Mouse (Mus musculus) MEL (cell line): ENCODE results near the gene Mprip.
A peak's percentile ranks its signal among the peaks of the same experiment; 100 is the strongest.

Experiments
- CTCF ChIP-seq, 3 experiments: IDR thresholded peaks in 2 of 3; conservative IDR thresholded peaks in 1 of 3; 2 replicates each; pipeline ENCODE4 v1.5.1; 2011 to 2012; ENCODE audit warnings: low read length in 3 of 3, low read depth in 2 of 3, mild to moderate bottlenecking in 2 of 3, improper control_type of control experiment in 1 of 3, inconsistent platforms in 1 of 3, mixed read lengths in 1 of 3, moderate library complexity in 1 of 3; ENCODE audit not compliant: control insufficient read depth in 1 of 3, insufficient read depth in 1 of 3, poor library complexity in 1 of 3, severe bottlenecking in 1 of 3
- E2F4 ChIP-seq: IDR thresholded peaks from 2 replicates; pipeline ENCODE4 v1.6.1; 2011; ENCODE audit warnings: low read depth, low read length, improper control_type of control experiment, borderline replicate concordance
- EP300 ChIP-seq, 2 experiments: IDR thresholded peaks; 2 replicates each; pipeline ENCODE4 v1.6.1; 2011; ENCODE audit warnings: improper control_type of control experiment in 2 of 2, low read length in 2 of 2, low read depth in 1 of 2, mild to moderate bottlenecking in 1 of 2
- JUND ChIP-seq: IDR thresholded peaks from 2 replicates; pipeline ENCODE4 v1.6.1; 2011; ENCODE audit warnings: low read depth, mild to moderate bottlenecking, improper control_type of control experiment, low read length
- TBP ChIP-seq: IDR thresholded peaks from 2 replicates; pipeline ENCODE4 v1.8.0; 2011; ENCODE audit warnings: low read depth, low read length, improper control_type of control experiment

- TF ChIP-seq E2F4 (no peak), CTCF (IDR thresholded peaks at IDR 0.05 in 2 of 3, conservative IDR thresholded peaks at IDR 0.05 in 1 of 3; ENCODE audit: control insufficient read depth in 1 of 3, insufficient read depth in 1 of 3, low read depth in 2 of 3, low read length in 3 of 3, poor library complexity in 1 of 3, severe bottlenecking in 1 of 3) (no peak), EP300 (IDR thresholded peaks at IDR 0.05; ENCODE audit: low read depth in 1 of 2, low read length in 2 of 2) (peak; percentile 80 to 82), TBP (0 out of 2 replicates have a peak, but pooled peaks have one; percentile 30), JUND (no peak)
Measured at GRCm38 (mm10) chr11:59739996-59740395, 78.9 kb downstream of the Mprip start.
